Mouse (Mus musculus): ENCODE data around the gene Megf11. TPM values are rescaled to one million over a fixed set of nuclear protein-coding genes. Genes with fewer than 3 reads are reported as not detected.

Gene Megf11
- polyA plus RNA-seq, 1 experiment from 2014 or later = 0.58 TPM

- H3K4me1 ChIP-seq (ENCODE audit: control insufficient read depth, insufficient read depth, low read length) = peaks cover 6% of the 10 kb centered on the region
- peak within 1 kb of the TSS; percentile 78 for H3K4me2 ChIP-seq (ENCODE audit: low read depth, low read length)
- H3K9me3 ChIP-seq (replicated peaks; ENCODE audit: control insufficient read depth, low read length) = no peaks in the 10 kb centered on the region
- peak within 1 kb of the TSS; percentile 96 for H3K4me3 ChIP-seq (ENCODE audit: low read length)
- WGBS = under 1% methylated on average over 58 of the region's 61 CpGs
- no peaks in the 10 kb centered on the region for H3K36me3 ChIP-seq (ENCODE audit: control insufficient read depth, insufficient read depth)
- peak within 1 kb of the TSS; percentile 97 for H3K27ac ChIP-seq (ENCODE audit: low read length)
- H3K9ac ChIP-seq (ENCODE audit: low read length) = peak within 1 kb of the TSS; percentile 98
- no peaks in the 10 kb centered on the region for H3K27me3 ChIP-seq (ENCODE audit: control insufficient read depth, insufficient read depth, low read length)
- ATAC-seq (replicated peaks; ENCODE audit: extremely low read depth, insufficient read depth, low FRiP score) = peak; percentile 95
Observed at GRCm38 (mm10) chr9:64737406-64738201, 352.2 kb downstream of the Megf11 start, which contains the start of gene Rab11a. Rab11a (minus strand) TSS chr9:64737758.

GRCm38 (mm10) chr9:64739001-64739400 lies 353.6 kb downstream of the Megf11 start:
- WGBS = 77% methylated on average over 2 of the region's 2 CpGs
- H3K9ac ChIP-seq (ENCODE audit: low read length) = no peak overlapping the region
- H3K36me3 ChIP-seq (ENCODE audit: control insufficient read depth, insufficient read depth) = no peaks in the 10 kb centered on the region
- H3K9me3 ChIP-seq (replicated peaks; ENCODE audit: control insufficient read depth, low read length) = no peaks in the 10 kb centered on the region
- no peak overlapping the region for H3K4me2 ChIP-seq (ENCODE audit: low read depth, low read length)
- no peak overlapping the region for H3K4me3 ChIP-seq (ENCODE audit: low read length)
- H3K27ac ChIP-seq (ENCODE audit: low read length) = no peak overlapping the region
- peaks cover 5% of the 10 kb centered on the region for H3K4me1 ChIP-seq (ENCODE audit: control insufficient read depth, insufficient read depth, low read length)
- no peaks in the 10 kb centered on the region for H3K27me3 ChIP-seq (ENCODE audit: control insufficient read depth, insufficient read depth, low read length)
- ATAC-seq (replicated peaks; ENCODE audit: extremely low read depth, insufficient read depth, low FRiP score) = no peak

- 55% methylated on average over 1 of the region's 1 CpGs for WGBS
- H3K36me3 ChIP-seq (ENCODE audit: control insufficient read depth, insufficient read depth) = no peaks in the 10 kb centered on the region
- no peaks in the 10 kb centered on the region; the same call in 1 of the 2 replicates for H3K4me1 ChIP-seq (ENCODE audit: control insufficient read depth, insufficient read depth, low read length)
- no peak overlapping the region for H3K4me2 ChIP-seq (ENCODE audit: low read depth, low read length)
- no peaks in the 10 kb centered on the region for H3K27me3 ChIP-seq (ENCODE audit: control insufficient read depth, insufficient read depth, low read length)
- H3K4me3 ChIP-seq (ENCODE audit: low read length) = no peak overlapping the region
- H3K9ac ChIP-seq (ENCODE audit: low read length) = no peak overlapping the region
- H3K9me3 ChIP-seq (replicated peaks; ENCODE audit: control insufficient read depth, low read length) = no peaks in the 10 kb centered on the region
- no peak for ATAC-seq (replicated peaks; ENCODE audit: extremely low read depth, insufficient read depth, low FRiP score)
- no peak overlapping the region for H3K27ac ChIP-seq (ENCODE audit: low read length)
Observed at GRCm38 (mm10) chr9:64742453-64742852, 357.0 kb downstream of the Megf11 start.

DNA sequence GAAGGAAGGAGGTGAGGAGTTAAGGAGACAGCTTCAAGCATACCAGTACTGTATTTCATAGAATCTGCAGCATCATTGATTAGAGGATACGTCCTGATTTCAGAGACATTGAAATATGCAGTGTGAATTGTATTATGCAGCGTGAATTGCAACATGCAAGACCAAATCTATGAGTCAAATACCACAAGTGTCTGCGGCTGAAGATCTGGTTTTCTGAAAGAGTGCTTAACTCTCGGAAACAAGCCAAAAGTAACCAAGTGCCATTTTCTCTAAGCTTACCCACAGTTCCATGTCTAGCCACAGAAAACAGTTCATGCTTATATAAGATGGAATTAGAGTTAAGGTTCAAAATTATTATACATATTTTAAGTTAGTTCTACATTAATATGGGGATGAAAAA lies 362.3 kb downstream of the Megf11 start:
- Histone ChIP-seq H3K9ac (ENCODE audit: low read length) (no peak overlapping the region), H3K4me3 (ENCODE audit: low read length) (no peak overlapping the region), H3K27me3 (ENCODE audit: control insufficient read depth, insufficient read depth, low read length) (no peaks in the 10 kb centered on the region), H3K9me3 (replicated peaks; ENCODE audit: control insufficient read depth, low read length) (no peaks in the 10 kb centered on the region; the same call in 1 of the 2 replicates), H3K27ac (ENCODE audit: low read length) (no peak overlapping the region), H3K4me2 (ENCODE audit: low read depth, low read length) (no peak overlapping the region), H3K36me3 (ENCODE audit: control insufficient read depth, insufficient read depth) (no peaks in the 10 kb centered on the region), H3K4me1 (ENCODE audit: control insufficient read depth, insufficient read depth, low read length) (no peaks in the 10 kb centered on the region)
- WGBS = 64% methylated on average over 4 of the region's 4 CpGs
- ATAC-seq (replicated peaks; ENCODE audit: extremely low read depth, insufficient read depth, low FRiP score) = no peak

DNA sequence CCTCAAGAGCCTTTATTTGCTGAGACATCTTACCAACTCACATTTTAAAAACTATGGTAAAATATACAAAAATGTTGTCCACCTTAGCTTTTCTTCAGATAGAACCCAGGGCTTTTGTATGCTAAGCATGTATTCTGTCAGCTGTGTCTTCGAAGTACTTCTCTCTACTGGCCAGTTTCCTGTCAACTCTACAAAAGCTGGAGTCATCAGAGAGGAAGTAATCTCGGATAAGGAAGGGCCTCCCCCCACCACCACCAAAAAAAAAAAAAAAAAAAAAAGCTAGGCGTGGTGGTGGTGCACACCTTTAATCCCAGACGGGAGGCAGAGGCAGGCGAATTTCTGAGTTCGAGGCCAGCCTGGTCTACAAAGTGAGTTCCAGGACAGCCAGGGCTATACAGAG lies 363.9 kb downstream of the Megf11 start:
- 64% methylated on average over 6 of the region's 6 CpGs for WGBS
- ATAC-seq (replicated peaks; ENCODE audit: extremely low read depth, insufficient read depth, low FRiP score) = no peak

GRCm38 (mm10) chr9:64752575-64752974 lies 367.1 kb downstream of the Megf11 start:
- WGBS = 76% methylated on average over 5 of the region's 5 CpGs
- Histone ChIP-seq H3K9ac (ENCODE audit: low read length) (no peak overlapping the region), H3K4me1 (ENCODE audit: control insufficient read depth, insufficient read depth, low read length) (no peaks in the 10 kb centered on the region), H3K27ac (ENCODE audit: low read length) (no peak overlapping the region), H3K4me3 (ENCODE audit: low read length) (no peak overlapping the region), H3K4me2 (ENCODE audit: low read depth, low read length) (no peak overlapping the region), H3K27me3 (ENCODE audit: control insufficient read depth, insufficient read depth, low read length) (no peaks in the 10 kb centered on the region), H3K36me3 (ENCODE audit: control insufficient read depth, insufficient read depth) (no peaks in the 10 kb centered on the region), H3K9me3 (replicated peaks; ENCODE audit: control insufficient read depth, low read length) (no peaks in the 10 kb centered on the region; the same call in 1 of the 2 replicates)
- no peak for ATAC-seq (replicated peaks; ENCODE audit: extremely low read depth, insufficient read depth, low FRiP score)

More for the DNA sequence above, 363.9 kb downstream of the Megf11 start:
- Histone ChIP-seq H3K9me3 (replicated peaks; ENCODE audit: control insufficient read depth, low read length) (no peaks in the 10 kb centered on the region; the same call in 1 of the 2 replicates), H3K4me1 (ENCODE audit: control insufficient read depth, insufficient read depth, low read length) (no peaks in the 10 kb centered on the region), H3K9ac (ENCODE audit: low read length) (no peak overlapping the region), H3K4me3 (ENCODE audit: low read length) (no peak overlapping the region), H3K4me2 (ENCODE audit: low read depth, low read length) (no peak overlapping the region), H3K36me3 (ENCODE audit: control insufficient read depth, insufficient read depth) (no peaks in the 10 kb centered on the region), H3K27me3 (ENCODE audit: control insufficient read depth, insufficient read depth, low read length) (no peaks in the 10 kb centered on the region), H3K27ac (ENCODE audit: low read length) (no peak overlapping the region)

DNA sequence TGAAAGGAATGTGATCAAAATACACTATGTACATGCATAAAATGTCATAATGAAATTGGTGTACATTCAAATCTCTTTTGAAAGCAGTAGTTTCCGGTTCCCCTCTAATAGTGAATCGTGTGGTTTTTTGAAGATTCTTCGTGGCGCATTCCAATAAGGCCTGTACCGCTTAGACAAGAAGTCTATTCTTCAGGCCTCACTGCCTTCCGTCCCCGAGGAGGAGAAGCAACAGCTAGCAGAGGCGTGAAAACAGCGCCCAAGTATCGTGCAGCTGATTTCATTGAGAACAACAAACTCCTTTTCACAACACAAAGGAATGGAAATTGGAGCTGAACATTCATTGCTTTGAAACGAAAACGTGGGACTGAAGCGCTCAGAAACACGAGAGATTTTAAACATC lies 372.6 kb downstream of the Megf11 start:
- Histone ChIP-seq H3K4me1 (ENCODE audit: control insufficient read depth, insufficient read depth, low read length) (no peaks in the 10 kb centered on the region), H3K4me2 (ENCODE audit: low read depth, low read length) (no peak overlapping the region), H3K27ac (ENCODE audit: low read length) (no peak overlapping the region), H3K9me3 (replicated peaks; ENCODE audit: control insufficient read depth, low read length) (no peaks in the 10 kb centered on the region), H3K4me3 (ENCODE audit: low read length) (no peak overlapping the region), H3K36me3 (ENCODE audit: control insufficient read depth, insufficient read depth) (no peaks in the 10 kb centered on the region), H3K9ac (ENCODE audit: low read length) (no peak overlapping the region), H3K27me3 (ENCODE audit: control insufficient read depth, insufficient read depth, low read length) (no peaks in the 10 kb centered on the region)
- WGBS = 85% methylated on average over 14 of the region's 14 CpGs
- no peak for ATAC-seq (replicated peaks; ENCODE audit: extremely low read depth, insufficient read depth, low FRiP score)

Small RNAs within 50 kb of the gene (microRNA-seq; reads per million reads assigned to microRNA genes)
- not detected for gene Gm47308

Other genes starting within 250 kb of the Megf11 start
- gene Zwilch, start 212.5 kb upstream of the Megf11 start, polyA plus RNA-seq (2015; fragmentation: Nextera tagmentation; extraction: Ambion mirVana) = 17.2 and 18.3 TPM in 2 replicates
- 681 and 801 TPM in 2 replicates for gene Rpl4, start 212.3 kb upstream of the Megf11 start, polyA plus RNA-seq (2015; fragmentation: Nextera tagmentation; extraction: Ambion mirVana)
- 30.5 TPM in 2 replicates for gene Snapc5, start 206.4 kb upstream of the Megf11 start, polyA plus RNA-seq (2015; fragmentation: Nextera tagmentation; extraction: Ambion mirVana)
- 2.1 and 3.4 TPM in 2 replicates for gene Uchl4, start 150.4 kb upstream of the Megf11 start, polyA plus RNA-seq (2015; fragmentation: Nextera tagmentation; extraction: Ambion mirVana)
- 86.8 and 98.1 TPM in 2 replicates for gene Map2k1, start 132.0 kb upstream of the Megf11 start, polyA plus RNA-seq (2015; fragmentation: Nextera tagmentation; extraction: Ambion mirVana)
- gene Tipin, start 104.0 kb upstream of the Megf11 start, polyA plus RNA-seq (2015; fragmentation: Nextera tagmentation; extraction: Ambion mirVana) = 101 and 110 TPM in 2 replicates
- gene Dis3l, start 44.3 kb upstream of the Megf11 start, polyA plus RNA-seq (2015; fragmentation: Nextera tagmentation; extraction: Ambion mirVana) = 19.6 and 21.2 TPM in 2 replicates

All from heart, embryonic 16.5 days (tissue).